ENCODE assay signal across 22 mouse cellular contexts in genomic region chr11:68761155-68761554, GRCm38 (mm10).
"Had no signal": no experiment of that assay in that cellular context is flagged by ENCODE, and none has a peak within 500 bp of the region (broad histone marks: within the 10 kb centered on the region; RNA-seq: fewer than 3 reads in every experiment).

No protein-coding gene starts in this region.

- DNase-seq: gastrocnemius, adult 2 months; gastrocnemius, postnatal 14 days; gastrocnemius, postnatal 36 days; heart, adult 11 months; heart, adult 2 months; heart, postnatal 14 days; heart, postnatal 36 days; kidney, adult 18-20 months; kidney, postnatal 10 days; kidney, postnatal 25 days; kidney, postnatal 4 days; liver; liver, embryonic 13.5 days had no signal

- H3K4me3 ChIP-seq: gastrocnemius, adult 2 months; heart, adult 2 months; hindbrain, embryonic 13.5 days; intestine, embryonic 15.5 days; layer of hippocampus, adult 2 months; left cerebral cortex, adult 2 months; limb, embryonic 10.5 days; limb, embryonic 12.5 days; liver, embryonic 13.5 days; liver, embryonic 15.5 days had no signal

- H3K27ac ChIP-seq: gastrocnemius, adult 2 months; heart, adult 2 months; hindbrain, embryonic 13.5 days; intestine, embryonic 15.5 days; layer of hippocampus, adult 2 months; left cerebral cortex, adult 2 months; limb, embryonic 10.5 days; limb, embryonic 12.5 days; liver, embryonic 13.5 days; liver, embryonic 15.5 days had no signal

- H3K9me3 ChIP-seq: hindbrain, embryonic 13.5 days; intestine, embryonic 15.5 days; limb, embryonic 10.5 days; limb, embryonic 12.5 days; liver, embryonic 13.5 days; liver, embryonic 15.5 days had no signal

- H3K4me2 ChIP-seq: heart, embryonic 11.5 days; hindbrain, embryonic 13.5 days; intestine, embryonic 15.5 days; limb, embryonic 12.5 days; liver, embryonic 11.5 days; liver, embryonic 13.5 days; liver, embryonic 15.5 days had no signal

- H3K27me3 ChIP-seq: hindbrain, embryonic 13.5 days; intestine, embryonic 15.5 days; limb, embryonic 12.5 days; liver, embryonic 13.5 days; liver, embryonic 15.5 days had no signal

- H3K4me1 ChIP-seq: intestine, embryonic 15.5 days had no signal

- H3K9ac ChIP-seq: hindbrain, embryonic 13.5 days; intestine, embryonic 15.5 days; limb, embryonic 12.5 days; liver, embryonic 13.5 days; liver, embryonic 15.5 days had no signal
